Mouse (Mus musculus): Measurements from ENCODE around the gene Vipas39.
A peak's percentile ranks its signal among the peaks of the same experiment; 100 is the strongest.
"Not testable (repeated sequence)": the region's sequence is repeated elsewhere in the genome, so short reads cannot be mapped to it uniquely, and the experiment has no call there.

Vipas39 gene

DNA sequence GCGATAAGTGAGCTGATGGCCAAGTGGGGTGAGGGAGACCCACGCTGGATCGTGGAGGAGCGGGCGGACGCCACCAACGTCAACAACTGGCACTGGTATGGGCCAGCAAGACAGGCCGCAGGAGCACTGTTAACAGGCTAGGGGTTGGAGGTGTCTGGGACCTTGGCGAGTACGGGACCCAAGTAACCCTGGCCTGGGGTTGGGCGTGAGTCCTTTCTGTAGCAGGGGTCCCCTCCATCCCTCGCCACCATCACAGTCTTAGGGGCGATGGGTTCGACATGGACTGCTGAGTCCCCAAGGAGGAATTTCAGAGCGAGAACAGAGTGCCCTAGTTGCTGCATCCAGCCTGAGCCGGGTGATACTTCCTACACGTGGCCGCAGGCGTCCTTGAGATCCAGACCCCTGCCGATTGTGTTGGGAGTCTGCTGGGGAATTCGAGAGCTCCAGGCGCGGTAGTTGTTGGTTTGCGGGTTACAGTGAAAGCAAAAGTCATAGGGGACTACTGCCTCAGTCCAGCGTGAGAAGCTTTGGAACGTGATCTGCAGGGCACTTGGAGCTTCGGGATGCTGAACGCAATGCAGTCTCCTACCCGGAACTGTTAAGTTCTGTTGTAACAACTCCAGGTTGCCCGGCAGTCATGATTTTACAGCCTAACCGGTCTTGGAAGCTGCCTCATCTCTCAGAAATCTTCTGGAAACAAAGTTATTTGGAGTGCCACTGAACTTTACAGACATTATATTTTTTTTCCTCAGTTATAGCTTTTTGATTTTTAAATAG lies 959 bp upstream of the Vipas39 start:
- no peak for DNase-seq (ENCODE audit: low spot score)

DNA sequence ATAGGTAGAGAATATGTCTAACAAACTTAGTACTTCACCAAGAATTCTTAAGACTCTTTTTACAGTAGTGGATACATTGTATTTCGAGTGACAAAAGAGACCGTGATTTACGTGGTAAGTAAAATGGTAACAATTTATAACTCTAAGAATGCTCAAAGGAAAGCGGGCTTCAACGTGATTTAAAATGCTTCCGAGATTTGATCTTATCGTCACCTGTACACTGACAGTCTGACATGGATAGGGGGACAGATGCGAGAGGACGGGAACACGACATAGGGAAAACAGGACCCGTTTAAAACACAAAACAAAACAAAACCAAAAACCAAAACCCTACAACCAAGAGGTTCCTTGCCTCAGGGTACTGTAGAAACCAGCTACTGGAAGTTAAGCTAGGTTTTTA lies 612 bp downstream of the Vipas39 start:
- DNase-seq (ENCODE audit: low spot score), result no peak

DNA sequence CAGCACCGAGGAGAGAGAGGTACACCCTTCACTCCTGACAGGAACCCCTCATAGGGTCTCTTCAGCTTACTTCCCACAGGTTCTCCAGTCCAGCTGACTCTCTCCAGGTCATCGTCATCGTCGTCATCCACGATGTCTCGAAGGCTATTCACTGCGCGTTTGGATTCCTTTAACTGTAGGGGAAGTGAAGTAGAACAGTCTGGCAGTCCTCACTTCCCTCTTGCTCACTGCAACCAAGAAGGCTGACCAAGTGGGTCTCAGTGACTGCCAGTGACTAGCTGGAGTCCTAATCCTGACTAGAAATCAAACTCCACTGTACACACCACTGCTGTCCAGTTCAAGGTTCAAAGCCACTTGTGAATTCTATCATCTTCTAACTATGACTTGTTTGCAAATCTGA lies 5.5 kb downstream of the Vipas39 start:
- DNase-seq (ENCODE audit: low spot score), result no peak

DNA sequence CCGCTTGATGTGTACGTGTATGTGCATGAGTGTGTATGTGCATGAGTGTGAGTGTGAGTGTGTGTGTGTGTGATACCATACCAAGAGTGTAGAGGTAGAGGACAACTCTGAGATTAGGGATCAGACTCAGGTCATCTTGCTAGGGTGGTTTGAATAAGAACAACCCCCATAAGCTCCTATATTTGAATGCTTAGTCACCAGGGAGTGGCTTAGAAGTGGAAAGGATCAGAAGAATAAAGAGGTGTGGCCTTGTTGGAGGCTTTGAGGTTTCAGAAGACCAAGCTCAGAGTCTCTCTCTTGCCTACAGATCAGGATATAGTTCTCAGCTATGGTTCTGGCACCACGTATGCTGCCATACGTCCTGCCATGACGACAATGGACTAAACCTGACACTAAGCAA lies 9.4 kb downstream of the Vipas39 start:
- DNase-seq (ENCODE audit: low spot score), result no peak

DNA sequence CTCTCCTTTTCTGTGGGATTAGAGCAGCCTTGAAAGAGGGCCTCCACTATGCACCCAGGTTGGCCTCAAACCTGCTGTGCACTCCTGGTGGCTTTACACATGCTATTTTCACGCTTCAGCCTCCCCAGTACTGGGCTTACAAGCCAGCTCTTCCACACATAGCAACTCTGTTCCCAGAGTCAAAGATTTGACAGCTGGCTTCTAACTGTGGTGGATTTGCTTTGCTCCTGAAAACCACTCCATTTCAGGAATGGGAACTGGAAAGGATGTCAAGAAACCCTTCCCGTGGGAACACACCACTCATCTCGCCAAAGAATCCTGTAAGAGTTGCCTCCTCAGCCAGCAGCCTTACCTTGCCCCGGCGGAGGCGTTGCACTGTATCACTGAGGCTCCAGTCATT lies 12.2 kb downstream of the Vipas39 start:
- no peak for DNase-seq (ENCODE audit: low spot score)

DNA sequence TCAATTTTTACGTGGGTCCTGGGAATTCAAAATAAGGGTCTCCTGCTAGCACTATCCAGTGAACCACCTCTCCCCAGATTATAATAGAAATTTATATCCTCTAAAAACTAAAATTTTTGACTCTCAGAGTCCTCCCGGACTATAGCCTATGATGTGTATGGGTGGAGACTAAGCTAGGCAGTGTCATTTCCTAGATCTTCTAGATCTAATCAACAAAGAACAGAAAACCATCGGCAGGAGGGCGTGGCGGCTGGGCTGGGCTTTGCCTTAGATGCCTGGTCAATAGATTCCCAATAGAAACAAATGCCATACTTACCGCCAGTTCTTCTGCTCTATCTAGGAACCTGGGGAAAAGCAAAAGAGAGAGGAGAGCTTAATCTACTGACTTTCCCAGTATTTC lies 15.9 kb downstream of the Vipas39 start:
- no peak for DNase-seq (ENCODE audit: low spot score)

DNA sequence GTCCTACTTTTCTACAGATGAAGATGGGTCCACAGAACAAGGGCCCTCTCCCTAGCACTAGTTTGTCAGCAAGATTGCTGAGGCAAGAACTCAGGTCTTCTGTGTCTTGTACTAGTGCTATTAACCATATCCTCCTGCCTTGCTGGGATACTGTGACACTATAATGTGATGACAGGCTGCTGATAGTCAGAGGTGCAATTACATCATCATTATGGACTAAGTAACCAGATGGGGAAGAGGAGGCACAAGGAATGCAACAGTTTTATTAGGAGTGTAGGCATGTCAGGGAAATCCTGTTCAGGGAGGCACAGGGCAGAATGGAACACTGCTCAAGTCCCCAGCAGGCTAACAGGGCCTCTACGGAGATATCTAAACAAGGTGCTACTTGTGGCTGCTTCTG lies 27.4 kb downstream of the Vipas39 start, which contains the start of gene Noxred1:
Gene Noxred1, minus strand, starts transcription at position 101 of the 400 bp plus-strand sequence.
- no peak for DNase-seq (ENCODE audit: low spot score)

DNA sequence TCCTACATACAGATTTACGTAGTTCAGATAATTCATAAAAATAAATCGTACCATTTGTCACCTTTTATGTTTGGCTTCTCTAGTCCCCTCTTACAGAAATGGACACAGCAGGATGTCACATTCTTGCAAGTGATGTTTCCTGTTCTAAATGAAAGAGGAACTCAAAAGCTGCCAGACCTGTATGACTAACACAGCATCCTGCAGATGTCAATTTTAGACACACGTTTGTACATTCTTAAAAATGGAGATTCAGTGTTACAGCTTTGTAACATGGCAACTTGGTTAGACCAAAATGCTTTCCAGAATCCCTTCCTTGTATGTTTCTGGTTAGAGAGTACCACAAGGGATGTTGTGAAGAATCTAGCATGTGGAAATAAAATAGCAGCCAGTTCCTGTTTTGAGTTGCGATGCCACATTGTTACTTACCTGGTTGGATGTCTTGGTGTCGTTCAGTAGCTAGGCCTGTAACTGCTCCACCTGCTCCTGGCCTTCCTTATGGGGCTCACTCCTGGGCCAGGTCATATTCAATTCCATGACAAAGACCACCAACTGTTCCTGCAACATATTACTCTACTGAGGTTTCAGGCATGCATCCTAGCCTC lies 29.1 kb downstream of the Vipas39 start:
- DNase-seq (ENCODE audit: low spot score), result no peak

DNA sequence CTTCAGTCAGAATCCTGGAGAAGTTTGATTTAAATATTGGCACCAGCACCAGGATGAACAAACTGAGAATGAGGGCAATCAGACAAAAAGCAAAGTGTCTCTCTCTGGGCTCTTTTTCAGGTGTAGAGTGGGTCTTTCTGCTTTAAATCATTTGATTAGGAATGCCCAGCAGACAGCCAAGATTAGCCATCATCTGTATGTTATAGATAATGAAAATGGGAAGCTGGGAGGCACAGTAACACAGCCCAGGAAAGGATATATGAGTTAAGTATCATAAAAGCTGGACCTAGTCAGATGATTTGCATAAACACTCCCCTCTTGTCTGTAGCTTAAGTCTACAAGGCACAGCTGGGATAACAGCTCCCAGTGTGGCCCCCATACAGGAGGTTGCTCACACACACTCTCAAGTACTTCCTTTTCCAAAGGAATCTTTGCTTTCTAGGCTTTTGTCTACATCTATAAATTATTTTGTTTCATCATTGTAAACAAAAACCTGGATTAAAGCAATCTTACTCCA lies 35.6 kb downstream of the Vipas39 start:
- no peak for DNase-seq (ENCODE audit: low spot score)

DNA sequence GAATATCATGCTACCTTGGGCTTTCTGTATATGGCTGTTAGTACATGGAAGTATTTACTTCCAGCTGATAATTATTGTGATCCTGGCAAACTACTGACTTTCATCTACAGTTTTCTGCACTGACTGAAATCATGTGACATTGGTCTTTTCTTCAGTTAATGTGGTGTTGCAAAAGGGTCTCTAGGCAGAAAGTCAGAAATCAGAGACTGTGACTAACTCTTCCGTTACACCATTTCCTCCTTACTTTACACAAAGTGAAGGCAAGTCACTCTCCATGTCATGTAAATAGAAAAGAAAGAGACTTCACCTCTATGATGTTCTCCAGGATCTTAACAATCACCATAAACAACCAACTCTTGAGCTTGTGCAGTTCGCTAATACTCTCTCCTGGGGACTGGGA lies 36.4 kb downstream of the Vipas39 start:
- no peak for DNase-seq (ENCODE audit: low spot score)

DNA sequence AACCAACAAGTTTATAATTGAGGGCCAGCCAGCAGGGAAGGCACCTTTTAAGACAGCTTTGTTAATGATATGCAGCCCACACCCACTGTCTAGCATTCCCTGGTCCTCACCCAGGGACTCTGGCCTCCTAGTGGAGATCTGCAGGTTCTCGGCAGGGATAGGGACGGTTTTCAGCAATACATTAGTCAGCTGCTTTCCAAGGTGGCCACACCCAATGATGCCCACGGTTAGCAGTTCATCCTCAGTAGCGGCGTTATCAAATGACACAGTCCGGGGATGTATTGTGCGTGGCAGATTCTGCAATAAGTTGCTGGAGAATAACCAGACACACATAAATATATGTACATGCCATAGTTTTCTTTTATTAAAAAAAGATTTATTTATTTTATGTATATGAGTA lies 39.3 kb downstream of the Vipas39 start:
- no peak for DNase-seq (ENCODE audit: low spot score)

DNA sequence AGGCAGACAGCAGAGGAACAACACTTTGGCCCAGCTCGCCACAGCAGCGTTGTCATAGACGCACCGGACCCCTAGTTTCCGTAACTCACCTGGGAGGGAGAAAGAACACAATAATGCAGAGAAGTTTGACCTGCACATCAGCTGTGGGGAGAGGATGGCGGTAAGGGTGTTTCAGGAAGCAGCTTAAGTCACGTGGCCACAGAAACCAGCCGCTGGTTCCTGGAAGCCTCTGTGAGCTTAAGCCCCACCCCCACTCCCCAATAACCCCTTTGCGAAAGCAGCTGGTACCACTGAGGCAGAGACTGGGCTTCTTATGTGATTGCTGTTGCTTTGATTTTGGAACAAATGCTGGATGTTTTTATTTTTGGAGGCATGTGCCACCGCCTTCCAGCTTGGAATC lies 41.1 kb downstream of the Vipas39 start:
- no peak for DNase-seq (ENCODE audit: low spot score)

DNA sequence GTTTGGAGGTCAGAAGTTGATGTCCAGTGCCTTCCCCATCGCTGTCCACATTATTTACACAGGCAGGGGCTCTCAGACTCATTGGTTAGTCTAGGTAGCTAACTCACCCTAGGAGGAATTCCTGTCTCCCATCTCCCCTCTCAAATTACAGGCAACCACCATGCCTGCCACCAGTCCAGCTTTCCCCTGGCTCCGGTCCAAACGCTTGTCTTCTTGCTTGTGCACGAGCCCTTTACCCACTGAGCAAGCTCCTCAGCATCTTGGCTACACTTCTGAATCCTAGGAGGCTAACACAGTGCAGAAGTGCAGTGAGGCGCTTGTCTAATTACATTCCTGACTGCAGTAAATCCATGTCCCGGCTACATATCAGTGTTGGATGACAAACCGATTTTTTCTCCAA lies 46.7 kb downstream of the Vipas39 start:
- no peak for DNase-seq (ENCODE audit: low spot score)

DNA sequence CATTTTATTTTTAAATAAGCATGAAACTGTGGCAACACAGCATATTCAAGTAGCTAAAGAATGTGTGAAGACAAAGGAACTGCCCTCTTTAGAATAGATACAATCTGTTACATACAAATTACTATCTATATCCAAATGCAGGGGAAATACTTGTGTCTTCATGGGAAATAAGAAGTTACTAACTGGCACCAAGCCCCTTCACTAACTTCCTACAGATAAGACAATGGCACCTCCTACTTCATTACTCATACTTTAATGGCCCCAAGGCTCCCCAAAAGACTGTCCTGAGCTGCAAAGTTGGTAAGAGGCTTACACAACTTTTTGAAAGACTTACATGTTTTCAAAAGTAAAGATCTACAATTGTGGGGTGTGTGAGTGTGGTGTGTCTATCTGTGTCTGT lies 48.5 kb downstream of the Vipas39 start:
- DNase-seq (ENCODE audit: low spot score), result no peak

DNA sequence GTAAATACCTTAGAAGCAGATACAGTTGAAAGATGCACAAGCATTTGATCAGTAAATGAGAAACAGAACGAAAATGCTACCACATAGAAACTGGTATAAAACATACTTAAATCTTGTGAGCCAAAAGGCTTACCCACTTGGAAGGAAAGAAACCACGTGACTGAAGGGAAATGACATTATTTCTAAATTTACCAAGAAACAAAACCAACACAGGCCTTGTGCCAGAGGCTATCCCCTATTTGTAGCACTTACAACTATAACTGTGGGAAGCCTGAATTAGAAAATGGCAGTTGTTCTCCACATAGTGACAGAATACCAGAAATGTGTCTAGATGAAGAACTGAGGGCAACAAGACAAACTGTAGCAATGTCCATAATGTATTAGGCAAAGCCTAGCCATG lies 50.0 kb downstream of the Vipas39 start:
- DNase-seq (ENCODE audit: low spot score), result no peak

DNA sequence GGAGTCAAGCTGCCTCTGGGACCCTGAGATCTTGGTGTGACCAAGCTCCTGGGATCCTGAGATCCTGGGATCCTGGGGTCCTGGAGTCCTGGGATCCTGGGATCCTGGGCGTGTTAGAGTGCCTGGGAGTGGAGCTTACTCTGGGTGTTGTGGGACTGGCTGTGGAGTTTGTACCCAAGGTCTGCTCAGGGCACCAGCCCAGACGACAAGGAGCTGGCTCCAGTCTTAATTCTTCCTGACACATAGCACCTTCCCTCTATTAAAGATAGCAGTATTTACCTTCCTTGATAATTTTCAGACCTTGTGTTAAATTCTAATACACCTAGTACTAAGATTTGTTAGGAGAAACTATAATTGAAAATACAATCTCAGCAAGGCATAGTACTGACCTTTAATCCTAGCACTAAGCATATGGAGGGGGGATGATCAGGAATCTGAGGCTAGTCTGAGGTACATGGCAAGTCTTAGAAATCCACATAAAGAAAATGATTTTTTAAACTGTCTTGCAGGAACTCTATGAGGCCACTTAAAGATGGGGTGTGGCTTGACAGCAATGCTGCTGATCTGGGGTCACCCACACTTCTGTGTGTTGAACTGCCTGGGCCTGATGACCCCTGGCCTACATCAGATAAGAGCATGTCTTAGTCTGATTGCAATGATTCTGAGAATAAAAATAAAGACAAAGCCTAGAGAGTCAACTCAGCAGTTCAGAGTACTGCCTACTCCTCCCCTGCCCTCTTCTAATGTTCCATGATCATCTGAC lies 53.0 kb downstream of the Vipas39 start:
- no peak for DNase-seq (ENCODE audit: low spot score)

DNA sequence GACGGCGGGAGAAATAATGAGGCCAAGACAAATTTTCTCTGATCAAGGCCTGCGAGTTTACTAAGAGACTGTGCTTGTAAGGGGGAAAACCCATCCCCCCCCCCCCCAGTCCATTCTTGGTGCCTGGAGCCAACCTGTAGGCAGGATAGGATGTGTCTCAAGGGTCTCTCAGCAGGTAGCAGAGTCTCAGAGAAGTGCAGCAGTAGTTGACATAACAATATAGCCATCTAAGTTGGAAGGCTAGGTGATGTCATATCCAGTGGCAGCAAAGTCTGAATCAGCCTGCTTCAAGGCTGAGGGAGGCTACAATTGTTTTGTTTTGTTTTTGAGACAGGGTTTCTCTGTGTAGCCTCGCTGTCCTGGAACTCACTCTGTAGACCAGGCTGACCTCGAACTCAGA lies 60.3 kb downstream of the Vipas39 start:
- not testable (repeated sequence) for DNase-seq (ENCODE audit: low spot score)

DNA sequence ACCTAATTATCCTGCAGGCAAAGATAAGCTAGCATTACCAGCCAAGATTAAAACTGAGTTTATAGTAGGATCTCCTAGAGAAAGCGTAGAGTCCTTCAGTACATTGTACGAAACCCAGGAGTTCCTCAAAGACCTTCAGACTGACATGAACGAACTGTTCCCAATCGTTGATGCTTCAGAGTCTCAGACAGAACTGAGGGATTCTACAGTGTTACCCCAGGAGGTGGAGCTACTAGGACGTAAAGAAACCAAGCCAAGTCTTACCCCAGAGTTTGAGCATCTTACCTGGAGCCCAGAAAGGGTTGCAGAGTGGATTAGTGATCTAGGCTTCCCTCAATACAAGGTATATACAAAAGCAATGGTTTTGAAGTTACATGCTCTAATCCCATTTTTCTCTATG lies 64.4 kb downstream of the Vipas39 start:
- no peak for DNase-seq (ENCODE audit: low spot score)

DNA sequence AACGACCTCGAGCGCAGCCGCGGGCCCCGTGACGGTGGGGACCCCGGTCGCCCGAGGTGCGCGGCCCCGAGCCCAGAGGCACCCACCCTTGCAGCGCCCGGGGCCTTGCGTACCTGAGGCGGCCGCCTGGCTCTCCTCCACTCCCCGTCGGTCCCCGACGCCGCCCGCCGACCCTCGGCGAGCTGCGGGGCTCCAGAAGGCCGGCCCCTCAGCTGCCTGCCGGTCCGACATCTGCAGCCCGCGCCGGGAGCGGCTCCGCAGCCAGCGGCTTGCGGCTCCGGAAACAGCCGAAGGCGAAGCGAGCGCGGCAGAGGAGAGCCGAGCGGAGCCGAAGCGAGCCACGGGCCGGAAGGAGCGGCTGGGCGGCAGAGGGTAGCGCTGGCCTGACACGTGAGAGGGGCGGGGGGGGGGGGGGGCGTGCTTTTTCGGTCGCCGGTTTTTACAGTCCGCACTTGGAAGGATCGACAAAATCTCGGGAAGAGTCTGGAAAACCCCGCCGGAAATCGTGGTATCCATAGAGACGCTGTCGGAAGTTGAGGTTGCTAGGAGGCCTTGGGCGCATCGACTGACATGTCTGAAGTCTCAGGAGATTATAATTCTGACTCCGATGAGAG lies 66.0 kb downstream of the Vipas39 start, which contains the start of gene Tmed8:
Gene Tmed8, minus strand, starts transcription at position 482 of the 614 bp plus-strand sequence.
- DNase-seq (ENCODE audit: low spot score), result peak; percentile 80

DNA sequence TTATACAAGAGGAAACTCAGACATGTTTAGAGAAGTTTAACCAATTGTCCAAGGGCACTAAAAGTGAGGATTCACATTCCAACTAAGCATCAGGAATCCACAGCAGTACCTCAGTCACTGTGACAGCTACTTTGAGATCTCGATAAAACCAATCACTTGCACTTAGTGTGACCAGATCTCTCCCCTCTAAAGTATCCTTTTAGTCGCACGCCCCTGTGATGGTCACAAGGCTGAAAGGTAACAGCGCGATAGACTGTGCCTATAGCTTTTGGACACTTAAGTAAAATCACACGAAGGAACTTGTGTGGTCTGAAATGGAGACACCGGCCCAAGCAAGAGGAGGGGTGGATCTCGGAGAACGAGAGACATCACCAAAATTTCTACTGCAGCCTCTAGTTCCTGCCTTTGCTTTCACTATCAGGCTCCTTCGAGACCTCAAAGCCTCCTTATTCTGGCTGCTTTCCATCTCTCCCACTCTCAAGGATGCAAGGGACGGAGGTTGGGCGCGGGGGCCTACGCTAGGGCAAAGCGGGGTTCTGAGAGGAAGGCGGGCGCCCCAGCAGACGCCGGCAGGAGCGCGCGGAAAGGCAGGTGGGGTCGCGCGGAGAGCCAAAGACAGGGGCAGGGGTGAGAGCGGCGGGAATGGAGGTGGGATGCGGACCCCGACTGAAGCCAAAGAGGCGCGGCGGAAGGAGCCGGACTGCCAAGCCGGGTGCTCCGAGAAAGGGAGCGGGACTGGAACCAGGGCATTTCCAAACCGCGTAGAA lies 66.7 kb downstream of the Vipas39 start, which contains the start of gene Samd15:
Gene Samd15, plus strand, starts transcription at position 518 of the 767 bp plus-strand sequence.
- peak; percentile 43 for DNase-seq (ENCODE audit: low spot score)

DNA sequence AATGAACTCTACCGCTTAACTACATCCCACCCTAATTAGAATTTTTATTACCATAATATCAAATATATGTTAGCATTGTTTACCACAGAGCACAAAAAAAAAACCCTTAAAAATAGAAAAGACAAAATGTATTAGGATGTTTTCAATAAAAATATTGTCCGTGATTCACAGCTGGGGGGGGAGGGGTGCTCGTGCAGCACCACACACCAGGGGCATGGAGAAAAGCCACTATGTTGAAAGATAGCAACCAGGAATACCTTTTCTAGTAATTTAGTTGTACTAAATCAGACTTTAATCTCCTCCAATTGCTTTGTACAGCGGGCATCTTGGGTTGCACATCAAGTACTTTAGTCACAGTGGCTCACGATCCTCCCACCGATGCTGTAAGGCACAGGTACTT lies 67.3 kb downstream of the Vipas39 start:
- DNase-seq (ENCODE audit: low spot score), result no peak
